Mouse (Mus musculus) embryonic stem cell, embryonic (primary cell): ENCODE data around the gene Crisp4.

Experiments
- CTCF ChIA-PET, 4 experiments: fragments of 300-600 bp in 2 of 4; fragments of 350-600 bp in 2 of 4; sonication (Branson Sonifier 250); formaldehyde crosslinking; loops; one replicate each; lab custom pipeline; 2022; ENCODE audit warnings: inconsistent platforms in 2 of 4; lab: Charles Lee
- POLR2A ChIA-PET, 4 experiments: fragments of 300-600 bp in 2 of 4; fragments of 350-600 bp in 2 of 4; sonication (Branson Sonifier 250); formaldehyde crosslinking; loops; one replicate each; lab custom pipeline; 2022; ENCODE audit warnings: antibody characterized with exemption in 4 of 4, inconsistent platforms in 1 of 4; lab: Charles Lee

Crisp4 gene

DNA sequence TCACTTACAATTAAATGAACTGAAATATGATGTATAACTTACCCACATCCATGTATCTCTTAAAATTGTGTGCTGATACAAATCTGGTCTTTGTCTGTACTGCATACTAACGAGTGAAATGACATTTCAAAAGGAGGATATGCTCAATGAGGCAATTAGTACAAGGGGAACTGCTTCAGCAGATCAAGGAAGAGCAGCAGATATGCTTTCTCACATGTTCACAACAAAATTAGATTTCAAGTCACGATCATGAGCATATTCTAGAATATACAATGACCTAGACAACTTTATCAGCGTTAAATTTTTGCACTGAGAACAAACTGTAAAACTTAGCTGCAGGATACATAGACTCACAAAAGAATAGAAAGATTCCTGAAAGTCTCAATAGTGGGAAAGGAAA, at the start of gene Crisp4:
Crisp4 (minus strand) TSS at position 101 of the 400 bp plus-strand sequence.
- CTCF ChIA-PET: no interaction called here
- POLR2A ChIA-PET: no interaction called here

DNA sequence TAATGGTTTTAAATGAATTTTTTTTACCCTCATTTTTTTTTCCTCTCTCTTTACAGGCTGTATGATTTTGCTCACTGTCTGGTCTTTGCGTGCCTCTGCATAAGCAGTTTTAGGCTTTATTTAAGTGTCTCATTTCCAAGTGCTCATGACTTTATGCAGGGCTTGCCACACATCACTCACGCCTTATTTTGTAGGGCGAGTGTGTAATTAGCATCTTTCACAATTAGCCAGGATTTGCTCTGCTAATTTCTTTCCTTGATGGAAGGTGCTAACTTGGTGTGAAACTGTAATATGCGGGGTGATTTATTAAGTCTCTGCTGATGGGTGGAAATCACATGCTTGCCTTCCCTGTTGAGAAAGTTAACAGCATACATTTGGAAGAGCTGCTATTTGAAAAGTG, 46.0 kb upstream of the Crisp4 start:
- POLR2A ChIA-PET: no interaction called here
- CTCF ChIA-PET: no interaction called here

GRCm38 (mm10) chr1:18190714-18191712, 45.3 kb upstream of the Crisp4 start:
- POLR2A ChIA-PET: no interaction called here

DNA sequence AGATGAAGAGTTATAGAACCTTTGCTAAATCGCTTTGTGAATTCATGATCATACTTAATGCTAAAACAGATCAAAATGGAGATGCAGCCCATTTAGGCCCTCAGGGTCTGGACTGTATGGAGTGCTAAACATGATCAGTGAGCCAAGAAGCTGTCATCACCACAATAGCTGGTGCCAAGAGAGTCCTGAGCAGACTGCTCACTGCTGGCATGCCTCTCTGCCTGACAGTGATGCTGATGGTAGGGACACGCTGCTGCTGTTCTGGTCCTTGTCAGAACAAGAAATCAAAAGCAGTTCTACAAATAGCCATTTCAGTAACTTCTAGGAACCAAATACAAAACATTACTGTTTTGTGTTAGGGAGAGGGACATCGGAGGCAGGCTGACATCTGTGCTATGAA, 35.5 kb upstream of the Crisp4 start:
- ChIA-PET CTCF (no interaction called here), POLR2A (no interaction called here)

More at GRCm38 (mm10) chr1:18190714-18191712, 45.3 kb upstream of the Crisp4 start:
- CTCF ChIA-PET: no interaction called here

- CTCF ChIA-PET: no interaction called here
- POLR2A ChIA-PET: no interaction called here
Observed at GRCm38 (mm10) chr1:18170573-18170972, 24.9 kb upstream of the Crisp4 start.

GRCm38 (mm10) chr1:18168261-18168660, 22.6 kb upstream of the Crisp4 start:
- CTCF ChIA-PET: no interaction called here

DNA sequence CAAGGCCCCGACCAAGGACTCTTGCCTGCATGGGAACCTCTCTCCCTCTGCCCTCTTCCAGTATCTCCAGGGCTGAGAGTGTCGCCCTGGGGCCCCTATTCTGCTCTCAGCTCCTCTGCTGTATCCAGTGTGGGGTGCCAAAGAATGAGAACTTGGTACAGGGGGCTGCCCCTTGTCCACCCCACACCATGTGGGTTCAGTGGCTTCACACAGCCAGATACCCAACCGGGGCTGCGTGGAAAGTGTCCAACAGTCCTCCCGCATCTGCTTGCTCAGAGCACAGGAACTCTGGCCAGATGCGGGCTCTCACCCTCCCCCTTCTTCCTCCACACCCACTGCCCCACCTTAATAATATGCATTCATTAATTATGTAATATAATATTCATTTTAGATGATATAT, 13.4 kb upstream of the Crisp4 start:
- CTCF ChIA-PET: no interaction called here
- POLR2A ChIA-PET: no interaction called here

More at GRCm38 (mm10) chr1:18168261-18168660, 22.6 kb upstream of the Crisp4 start:
- POLR2A ChIA-PET: no interaction called here

GRCm38 (mm10) chr1:18148211-18148610, 2.5 kb upstream of the Crisp4 start:
- POLR2A ChIA-PET: no interaction called here
- CTCF ChIA-PET: no interaction called here

DNA sequence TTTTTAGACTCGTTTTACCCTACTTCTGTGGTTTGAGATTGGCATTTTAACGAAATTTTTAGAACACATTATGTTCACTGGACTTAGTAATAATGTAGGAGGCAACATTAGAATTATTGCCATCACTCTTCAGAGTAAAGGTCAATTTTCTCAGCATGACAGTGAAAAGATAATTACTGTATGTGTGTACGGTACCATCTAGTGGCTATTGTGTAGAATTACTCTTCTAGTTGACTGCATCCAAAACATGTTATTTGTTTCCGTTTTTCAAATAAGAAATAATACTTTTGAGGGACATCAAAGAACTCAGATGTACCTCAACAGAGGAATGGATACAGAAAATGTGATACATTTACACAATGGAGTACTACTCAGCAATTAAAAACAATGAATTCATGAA, 14.0 kb downstream of the Crisp4 start:
- ChIA-PET POLR2A (no interaction called here), CTCF (no interaction called here)

DNA sequence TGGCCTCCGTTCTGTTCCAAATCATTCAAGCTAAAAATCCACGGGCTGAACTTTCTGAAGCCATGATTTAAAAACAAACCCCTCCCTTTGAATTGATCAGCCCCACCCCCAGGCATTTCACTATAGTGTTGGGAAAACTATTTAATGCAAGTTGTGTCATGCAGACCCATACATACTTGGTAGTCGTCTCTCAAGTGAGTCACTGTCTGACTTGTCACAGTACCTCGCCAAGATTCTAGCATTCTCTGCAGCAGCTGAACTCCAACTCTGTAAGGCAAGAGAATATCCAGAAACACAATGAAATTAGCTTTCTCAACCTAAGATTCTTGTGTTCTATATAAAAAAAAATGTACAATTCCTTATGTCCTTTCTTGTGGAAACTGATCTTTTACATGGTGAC, 15.7 kb downstream of the Crisp4 start:
- CTCF ChIA-PET: no interaction called here
- POLR2A ChIA-PET: no interaction called here

GRCm38 (mm10) chr1:18106720-18107355, 38.9 kb downstream of the Crisp4 start:
- POLR2A ChIA-PET: interaction anchor here in 1 of 4 experiments (1.3 kb wide), 1 partner anchor 126 kb away, joined by 4 read pairs; no protein-coding TSS in a partner anchor
- CTCF ChIA-PET: interaction anchor here (0.6 to 1.9 kb wide), 4 partner anchors 126 to 1748 kb away, joined by 6 to 8 read pairs (median 8); no protein-coding TSS in a partner anchor

DNA sequence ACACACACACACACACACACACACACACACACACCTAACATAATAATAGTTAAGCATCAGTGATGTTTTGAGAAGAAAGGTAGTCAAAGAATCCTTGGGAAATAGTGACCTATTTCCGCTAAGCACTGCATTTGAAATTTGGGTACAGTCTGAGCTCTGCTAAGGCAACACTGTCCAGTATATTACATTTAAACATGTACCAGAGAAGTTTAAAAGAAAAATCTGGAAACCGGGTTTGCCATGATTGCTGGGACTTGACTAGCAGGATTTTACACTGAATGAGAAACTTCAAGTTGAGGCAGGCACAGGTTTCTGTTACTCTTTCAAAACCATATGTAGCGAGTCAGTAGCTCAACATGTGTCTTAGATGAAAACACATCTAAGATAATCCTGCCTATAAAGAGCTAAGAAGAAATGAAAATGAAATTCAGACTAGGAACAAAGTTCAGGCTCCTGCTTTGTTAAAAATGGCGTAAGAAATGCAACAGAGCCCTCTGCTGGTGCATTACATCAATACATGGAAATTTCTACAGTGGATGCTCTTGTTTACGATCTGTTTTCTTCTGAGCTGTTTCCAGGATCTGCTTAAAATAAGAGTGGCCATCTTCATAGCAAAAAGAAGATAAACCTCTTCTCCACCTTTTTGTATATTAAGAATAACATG, 39.7 kb downstream of the Crisp4 start:
- ChIA-PET POLR2A (interaction anchor here in 1 of 4 experiments (1.3 kb wide), 1 partner anchor 126 kb away, joined by 4 read pairs; no protein-coding TSS in a partner anchor), CTCF (interaction anchor here (0.6 to 1.9 kb wide), 5 partner anchors 95 to 610 kb away, joined by 3 to 8 read pairs (median 6); no protein-coding TSS in a partner anchor)

GRCm38 (mm10) chr1:18105029-18105865, 40.5 kb downstream of the Crisp4 start:
- POLR2A ChIA-PET: no interaction called here
- CTCF ChIA-PET: interaction anchor here in 2 of 4 experiments (0.6 to 1.9 kb wide), 2 partner anchors 94 to 124 kb away, joined by 3 to 8 read pairs; no protein-coding TSS in a partner anchor
